Mouse (Mus musculus) adrenal gland, adult 8-10 months (tissue): Measurements from ENCODE around the gene 2610318N02Rik. TPM values are rescaled to one million over a fixed set of nuclear protein-coding genes. Genes with fewer than 3 reads are reported as not detected.

Experiments used
- DNase-seq: peaks from one replicate; pipeline ENCODE4 v3.0.0; 2022
- microRNA-seq, 2 experiments: library from miRNA; unstranded; fragments of <30 nt; microRNA quantifications; one replicate each; pipeline ENCODE4 v1.2.0; 2022
- total RNA-seq, 4 experiments: library from RNA; stranded (reverse); gene quantifications; 2 replicates each; pipeline ENCODE4 v1.2.4; 2022

Gene 2610318N02Rik
- total RNA-seq, 4 experiments from 2014 or later: 0.62 to 1.5 (median 1.1) TPM

- DNase-seq: peak; percentile 67
Observed at GRCm38 (mm10) chr16:17110771-17111743, 13.9 kb downstream of the 2610318N02Rik start, which contains the start of gene Ppil2. TSS of gene Ppil2 (minus strand) at chr16:17111257.

GRCm38 (mm10) chr16:17104600-17104999 lies 20.4 kb downstream of the 2610318N02Rik start:
- DNase-seq: no peak

DNA sequence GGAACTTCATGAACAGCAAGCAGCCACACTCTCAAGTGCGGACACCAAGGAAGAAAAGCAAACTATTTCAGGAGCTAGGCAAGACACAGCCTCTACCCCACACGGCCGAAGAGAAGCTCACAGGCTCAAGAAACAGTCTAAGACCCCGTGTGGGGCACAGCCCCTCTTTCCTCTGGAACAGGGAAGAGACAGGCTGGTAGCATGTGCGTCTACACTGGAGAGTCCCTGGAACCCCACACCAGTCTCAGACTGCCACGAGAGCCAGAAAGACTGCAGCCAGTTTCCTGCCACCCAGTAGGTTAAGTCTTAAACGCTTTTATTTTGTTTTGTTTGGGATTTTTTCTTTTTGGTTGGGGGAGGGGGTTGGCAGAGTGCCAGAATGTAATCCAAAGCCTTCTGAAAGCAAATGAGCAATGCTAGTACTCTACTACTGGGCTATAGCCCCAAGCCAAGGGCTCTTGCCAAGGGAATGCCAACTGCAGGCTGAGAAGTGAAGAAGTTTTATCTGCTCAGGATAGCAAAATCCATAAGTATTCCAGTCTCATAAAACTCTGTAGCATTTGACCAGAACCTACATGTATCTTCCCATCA lies 22.2 kb downstream of the 2610318N02Rik start:
- DNase-seq: no peak

- DNase-seq: no peak
Observed at GRCm38 (mm10) chr16:17096938-17097337, 28.0 kb downstream of the 2610318N02Rik start.

DNA sequence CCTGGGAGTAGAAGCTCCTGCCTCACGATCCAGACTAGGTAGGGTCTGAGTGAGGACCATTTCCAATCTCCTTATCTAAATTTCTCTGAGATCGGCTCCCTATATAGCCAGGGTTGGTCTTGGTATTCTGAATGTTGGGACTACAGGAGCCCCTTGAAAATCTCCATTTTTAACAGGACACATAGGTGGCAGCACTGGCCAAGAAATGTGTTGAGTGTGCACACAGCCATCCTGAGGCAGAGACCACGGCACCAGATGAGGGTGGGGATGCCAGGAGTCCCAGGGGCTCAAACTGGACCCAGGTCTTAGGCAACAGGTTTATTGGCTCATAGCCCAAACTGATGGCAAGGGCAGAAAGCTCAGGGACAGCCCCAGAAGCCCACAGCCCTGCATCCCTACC lies 36.6 kb downstream of the 2610318N02Rik start:
- DNase-seq: no peak

- no peak for DNase-seq
Observed at GRCm38 (mm10) chr16:17086669-17087193, 38.2 kb downstream of the 2610318N02Rik start.

DNA sequence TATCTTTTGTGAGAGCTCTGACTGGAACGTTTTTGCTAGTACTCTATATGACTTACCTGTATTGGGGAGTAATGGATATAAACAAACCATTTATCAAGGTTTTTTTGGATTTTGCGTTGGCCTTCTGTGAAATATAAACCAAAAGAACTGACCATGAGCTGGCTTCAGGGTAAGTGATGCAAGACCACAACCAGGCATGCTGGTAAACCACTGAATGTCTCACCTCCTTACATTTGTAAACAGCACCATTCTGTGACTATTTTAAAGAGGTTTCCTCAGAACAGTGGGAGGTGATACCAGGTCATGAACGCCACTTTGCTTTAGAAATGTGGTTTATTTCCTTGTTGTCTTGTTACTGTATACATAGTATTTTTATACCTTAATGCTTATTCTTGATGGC lies 38.7 kb downstream of the 2610318N02Rik start:
- no peak for DNase-seq

GRCm38 (mm10) chr16:17085636-17086035 lies 39.3 kb downstream of the 2610318N02Rik start:
- peak; percentile 67 for DNase-seq

DNA sequence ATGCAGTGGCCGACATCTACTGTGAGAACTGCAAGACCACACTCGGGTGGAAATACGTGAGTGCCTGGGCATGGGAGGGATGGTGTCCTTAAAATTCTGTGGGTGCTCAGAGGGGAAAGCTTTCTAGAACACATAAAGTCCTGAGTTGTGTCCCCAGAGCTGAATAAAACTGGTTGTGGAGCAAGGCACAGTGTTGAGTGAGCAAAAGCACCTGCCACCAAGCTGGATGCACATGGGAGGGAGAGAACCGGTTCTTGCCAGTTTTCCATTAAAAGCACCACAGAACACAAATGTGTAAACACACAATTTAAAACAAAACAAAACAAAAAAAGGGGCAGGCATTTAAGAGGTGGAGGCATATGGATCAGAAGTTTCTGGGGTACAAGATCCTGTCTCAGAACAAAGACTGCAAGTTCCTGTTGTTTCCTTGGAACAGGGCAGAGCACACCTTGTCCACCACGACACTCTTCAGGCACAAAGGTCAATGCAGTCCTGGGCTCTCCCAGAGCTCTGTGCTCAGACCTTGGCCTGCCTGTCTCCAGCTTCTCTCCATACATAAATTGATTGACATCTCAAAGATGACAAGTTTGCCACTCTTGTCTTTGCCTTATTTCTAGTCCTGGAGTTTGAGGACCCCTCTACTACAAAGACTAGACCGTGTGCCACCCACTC lies 42.7 kb downstream of the 2610318N02Rik start:
- DNase-seq: no peak

- no peak for DNase-seq
Observed at GRCm38 (mm10) chr16:17078101-17078500, 46.9 kb downstream of the 2610318N02Rik start.

- no peak for DNase-seq
Observed at GRCm38 (mm10) chr16:17076869-17077268, 48.1 kb downstream of the 2610318N02Rik start.

DNA sequence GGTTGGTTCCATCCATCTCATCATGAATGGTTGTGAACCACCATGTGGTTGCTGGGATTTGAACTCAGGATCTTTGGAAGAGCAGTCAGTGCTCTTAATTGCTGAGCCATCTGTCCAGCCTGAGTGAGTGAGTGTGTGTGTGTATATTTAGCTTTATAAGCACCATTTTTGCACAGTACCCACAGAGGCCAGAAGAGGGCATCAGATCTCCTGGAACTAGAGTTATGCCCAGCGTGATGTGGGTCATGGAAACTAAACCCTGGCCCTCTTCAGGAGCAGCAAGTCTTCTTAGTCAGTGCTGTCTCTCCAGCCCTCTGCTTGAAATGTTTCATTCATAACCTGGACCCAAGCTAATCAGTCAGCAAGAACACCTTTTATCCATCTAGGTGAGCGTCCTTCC lies 48.7 kb downstream of the 2610318N02Rik start:
- DNase-seq: no peak

DNA sequence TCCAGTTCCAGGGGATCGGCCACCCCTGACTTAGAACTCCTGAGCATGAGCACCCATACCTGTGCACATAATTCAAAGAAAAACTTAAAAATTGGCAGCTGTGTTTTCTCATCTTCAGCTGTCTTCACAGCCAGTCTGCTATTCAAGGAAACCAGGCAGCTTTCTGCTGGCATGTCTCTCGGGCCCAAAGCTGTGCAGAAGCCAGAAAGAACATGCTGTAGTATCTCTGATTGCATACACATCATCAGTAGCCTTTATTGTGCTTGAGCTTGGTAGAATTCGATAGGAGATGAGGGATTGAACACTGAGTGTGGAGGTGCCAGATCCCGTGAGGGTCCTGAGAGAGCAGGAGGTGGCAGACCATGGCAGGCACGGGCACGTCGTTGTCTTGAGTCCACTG lies 52.0 kb downstream of the 2610318N02Rik start:
- DNase-seq: no peak

GRCm38 (mm10) chr16:17070716-17071115 lies 54.3 kb downstream of the 2610318N02Rik start:
- DNase-seq: no peak

DNA sequence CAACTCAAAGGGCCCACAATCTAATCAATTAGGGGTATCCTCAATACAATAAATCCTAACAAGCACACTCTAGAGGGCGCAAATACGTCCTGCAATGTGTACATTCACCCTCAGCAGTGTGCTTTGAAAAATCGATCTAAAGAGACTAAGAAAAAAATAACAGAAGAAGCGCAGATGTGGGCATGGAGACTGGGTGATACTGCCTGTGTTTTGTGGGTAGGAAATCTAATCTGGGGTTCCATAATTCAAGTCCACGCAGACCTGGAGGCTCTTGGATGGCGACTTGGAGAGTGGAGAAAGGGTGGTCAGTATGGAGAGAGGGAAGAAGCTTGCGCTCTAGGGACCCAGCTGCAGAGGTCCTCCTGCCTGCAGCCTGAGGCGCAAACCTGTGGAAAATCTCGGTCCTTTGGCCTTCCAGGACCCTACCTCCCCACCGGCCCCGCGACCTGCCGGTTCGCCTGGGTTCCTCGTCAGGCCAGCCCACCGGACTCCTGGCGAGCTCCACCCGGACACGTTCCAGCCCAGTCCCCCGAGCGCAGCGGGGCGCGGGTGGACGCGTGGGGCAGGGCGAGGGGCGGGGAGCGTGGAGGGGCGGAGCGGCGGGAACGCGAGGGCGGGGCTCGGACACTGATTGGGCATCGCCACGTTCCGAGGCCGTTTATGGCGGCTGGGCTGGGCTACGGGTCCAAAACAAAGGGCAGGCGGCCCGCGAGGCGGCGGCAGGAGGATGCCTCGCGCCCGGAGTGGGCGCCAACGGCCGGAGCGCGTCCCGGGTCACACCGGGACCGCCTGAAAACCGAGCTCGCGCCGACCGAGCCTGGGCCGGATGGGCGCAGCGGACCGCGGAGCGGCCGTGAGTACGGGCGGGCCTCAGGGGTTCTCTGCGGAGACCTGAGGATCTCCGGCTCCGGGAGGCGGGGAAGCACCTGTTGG lies 55.2 kb downstream of the 2610318N02Rik start, which contains the start of gene Ypel1:
Ypel1 (plus strand) TSS at position 186 of the 933 bp plus-strand sequence.
- DNase-seq: peak; percentile 81

GRCm38 (mm10) chr16:17067552-17067951 lies 57.4 kb downstream of the 2610318N02Rik start:
- DNase-seq: no peak

Small RNAs within 50 kb of the gene (microRNA-seq; reads per million reads assigned to microRNA genes)
- gene Mir130b: 127 to 144 reads per million in 2 experiments
- 1.8 to 3.2 reads per million in 2 experiments for gene Mir301b

Other genes with a start within 250 kb of the 2610318N02Rik start
- gene Ppm1f, start 228.7 kb downstream of the 2610318N02Rik start, total RNA-seq: 10 to 100 TPM; 42.1 to 54.6 (median 43.1) TPM
- gene Mapk1, start 141.8 kb downstream of the 2610318N02Rik start, total RNA-seq: 100 to 1,000 TPM; 178 to 210 (median 193) TPM
- gene Ypel1, start 55.5 kb downstream of the 2610318N02Rik start, total RNA-seq: 10 to 100 TPM in 2 of 4 experiments, 1 to 10 TPM in 2; 7.4 to 12.2 (median 10.2) TPM
- gene Ppil2, start 13.9 kb downstream of the 2610318N02Rik start, total RNA-seq: 100 to 1,000 TPM in 3 of 4 experiments, 10 to 100 TPM in 1; 99.4 to 120 (median 106) TPM
- 10 to 100 TPM; 25.5 to 54.1 (median 34.4) TPM for gene Sdf2l1, start 7.2 kb upstream of the 2610318N02Rik start, total RNA-seq
- 10 to 100 TPM in 2 of 4 experiments, 1 to 10 TPM in 2; 7.3 to 16.8 (median 9.7) TPM for gene Ydjc, start 19.5 kb upstream of the 2610318N02Rik start, total RNA-seq
- gene Ccdc116, start 22.1 kb upstream of the 2610318N02Rik start, total RNA-seq: under 1 TPM; 0.35 to 0.66 (median 0.47) TPM
- 100 to 1,000 TPM; 162 to 223 (median 198) TPM for gene Ube2l3, start 77.5 kb upstream of the 2610318N02Rik start, total RNA-seq
- gene Rimbp3, start 83.4 kb upstream of the 2610318N02Rik start, total RNA-seq: under 1 TPM in 2 of 4 experiments, not detected in 2; 0.09 to 0.14 TPM
- gene Hic2, start 108.4 kb upstream of the 2610318N02Rik start, total RNA-seq: 1 to 10 TPM; 2.0 to 3.7 (median 3.4) TPM
- 10 to 100 TPM in 3 of 4 experiments, 1 to 10 TPM in 1; 9.3 to 30.7 (median 19.6) TPM for gene Tmem191c, start 150.9 kb upstream of the 2610318N02Rik start, total RNA-seq
- under 1 TPM; 0.15 to 0.52 (median 0.35) TPM for gene Serpind1, start 206.2 kb upstream of the 2610318N02Rik start, total RNA-seq